Mouse (Mus musculus): Measurements from ENCODE around the gene Ninj2. TPM values are rescaled to one million over a fixed set of nuclear protein-coding genes. Genes with fewer than 3 reads are reported as not detected.

The Ninj2 gene
- polyA plus RNA-seq (2017; shearing (Covaris generic)), result 1.4 TPM

GRCm38 (mm10) chr6:120093100-120093499, at the start of gene Ninj2:
TSS of gene Ninj2 (plus strand) at chr6:120093350.

Other genes with a start within 250 kb of the Ninj2 start
- gene Erc1, start 245.2 kb upstream of the Ninj2 start, polyA plus RNA-seq (2017; shearing (Covaris generic)), result 7.3 TPM
- 24.2 TPM for gene Rad52, start 190.7 kb upstream of the Ninj2 start, polyA plus RNA-seq (2017; shearing (Covaris generic))
- gene Wnk1, start 54.7 kb upstream of the Ninj2 start, polyA plus RNA-seq (2017; shearing (Covaris generic)), result 111 TPM
- gene D330020A13Rik, start 201.0 kb downstream of the Ninj2 start, polyA plus RNA-seq (2017; shearing (Covaris generic)), result not detected
- not detected for gene B4galnt3, start 201.2 kb downstream of the Ninj2 start, polyA plus RNA-seq (2017; shearing (Covaris generic))